18 mouse cellular contexts compared by ENCODE assay signal in genomic region chr2:71383890-71384289, GRCm38 (mm10). TPM values are rescaled to one million over a fixed set of nuclear protein-coding genes. Genes with fewer than 3 reads are reported as not detected.
DNase-seq lines count a peak whose midpoint lies in the region; ATAC-seq and TF ChIP-seq lines count a peak whose summit lies in the region.
"Had no signal": no experiment of that assay in that cellular context is flagged by ENCODE, and none has a peak within 500 bp of the region (broad histone marks: within the 10 kb centered on the region; RNA-seq: fewer than 3 reads in every experiment).

No protein-coding gene starts in this region.

- intact Hi-C loops in heart, postnatal 36 days (cut with DNase I): no loop called here

- H3K4me1 ChIP-seq in heart, embryonic 15.5 days (replicated peaks): peaks cover 3% of the 10 kb centered on the region
- no peaks in the 10 kb centered on the region for H3K4me1 ChIP-seq in lung, postnatal 0 days (ENCODE audit: insufficient read depth, low read depth, low read length)
- no peaks in the 10 kb centered on the region for H3K4me1 ChIP-seq in lung, adult 2 months (ENCODE audit: control insufficient read depth, insufficient read depth, low read length)
- 0 out of 2 replicates have a peak, but pooled peaks cover 2% of the 10 kb centered on the region for H3K4me1 ChIP-seq in intestine, postnatal 0 days (replicated peaks; ENCODE audit: control insufficient read depth, insufficient read depth, low read length)
- H3K4me1 ChIP-seq in forebrain, embryonic 10.5 days: peaks cover 6% of the 10 kb centered on the region

- no peak for TF ChIP-seq EP300 in lung, postnatal 0 days (IDR thresholded peaks at IDR 0.05)

- no peaks in the 10 kb centered on the region for H3K27me3 ChIP-seq in heart, embryonic 15.5 days
- no peaks in the 10 kb centered on the region for H3K27me3 ChIP-seq in lung, postnatal 0 days (replicated peaks; ENCODE audit: insufficient read depth, low read length)
- H3K27me3 ChIP-seq in intestine, postnatal 0 days (replicated peaks; ENCODE audit: control insufficient read depth, insufficient read depth, low read length): no peaks in the 10 kb centered on the region
- H3K27me3 ChIP-seq in forebrain, embryonic 10.5 days (ENCODE audit: poor library complexity, severe bottlenecking): no peaks in the 10 kb centered on the region

- H3K9ac ChIP-seq in heart, embryonic 15.5 days: no peak overlapping the region
- no peak overlapping the region for H3K9ac ChIP-seq in lung, postnatal 0 days (replicated peaks; ENCODE audit: low read depth)
- H3K9ac ChIP-seq in intestine, postnatal 0 days (ENCODE audit: low read depth, low read length): no peak overlapping the region
- H3K9ac ChIP-seq: forebrain, postnatal 0 days; liver, embryonic 14.5 days had no signal

- TF ChIP-seq CTCF in lung, postnatal 0 days (IDR thresholded peaks at IDR 0.05): no peak
- no peak for TF ChIP-seq CTCF in lung, adult 2 months (IDR thresholded peaks at IDR 0.05; ENCODE audit: insufficient read depth, low read length)
- TF ChIP-seq CTCF in intestine, postnatal 0 days (IDR thresholded peaks at IDR 0.05; ENCODE audit: low read depth): no peak

- DNase-seq in heart, postnatal 36 days: no peak
- no peak for DNase-seq in lung, postnatal 0 days (ENCODE audit: low spot score)
- DNase-seq in lung, adult 2 months: no peak
- DNase-seq in forebrain, embryonic 10.5 days (ENCODE audit: extremely low spot score, low spot score): no peak
- no peak for DNase-seq in urinary bladder, postnatal 4 days (ENCODE audit: low spot score in 2 of 2)
- DNase-seq in urinary bladder, postnatal 36 days (ENCODE audit: low spot score in 2 of 2): no peak
- DNase-seq: adrenal gland, postnatal 14 days; cerebellum, postnatal 36 days; forebrain, postnatal 0 days; kidney, postnatal 4 days; right cerebral cortex, postnatal 14 days; thymus, postnatal 4 days had no signal

- no peaks in the 10 kb centered on the region for H3K9me3 ChIP-seq in heart, embryonic 15.5 days (replicated peaks)
- no peaks in the 10 kb centered on the region for H3K9me3 ChIP-seq in lung, postnatal 0 days (ENCODE audit: low read length)
- no peaks in the 10 kb centered on the region for H3K9me3 ChIP-seq in intestine, postnatal 0 days (ENCODE audit: control insufficient read depth)
- H3K9me3 ChIP-seq in forebrain, embryonic 10.5 days: no peaks in the 10 kb centered on the region
- H3K9me3 ChIP-seq: midbrain, embryonic 10.5 days had no signal

- no peak for TF ChIP-seq POLR2A in lung, adult 2 months (IDR thresholded peaks at IDR 0.05; ENCODE audit: borderline replicate concordance, extremely low read depth, low read depth, low read length)

- H3K4me3 ChIP-seq in heart, embryonic 15.5 days: no peak overlapping the region; the same call in 1 of the 2 replicates
- no peak overlapping the region for H3K4me3 ChIP-seq in lung, postnatal 0 days (ENCODE audit: low read depth, low read length)
- H3K4me3 ChIP-seq in lung, adult 2 months (replicated peaks; ENCODE audit: extremely low read depth, low read depth, low read length): no peak overlapping the region
- H3K4me3 ChIP-seq in intestine, postnatal 0 days (ENCODE audit: low read depth, low read length): peak overlapping the region; percentile 17; the same call in 1 of the 2 replicates
- H3K4me3 ChIP-seq in forebrain, embryonic 10.5 days: no peak overlapping the region
- H3K4me3 ChIP-seq: left cerebral cortex, adult 2 months; midbrain, embryonic 10.5 days; myocyte had no signal

- H3K36me3 ChIP-seq in heart, embryonic 15.5 days: no peaks in the 10 kb centered on the region
- no peaks in the 10 kb centered on the region for H3K36me3 ChIP-seq in lung, postnatal 0 days (ENCODE audit: insufficient read depth, low read length)
- no peaks in the 10 kb centered on the region for H3K36me3 ChIP-seq in intestine, postnatal 0 days (ENCODE audit: control insufficient read depth, insufficient read depth)
- no peaks in the 10 kb centered on the region for H3K36me3 ChIP-seq in forebrain, embryonic 10.5 days (replicated peaks)
- H3K36me3 ChIP-seq: midbrain, embryonic 10.5 days had no signal

- WGBS in heart, embryonic 15.5 days: 26% methylated on average over 11 of the region's 11 CpGs
- 28% methylated on average over 11 of the region's 11 CpGs for WGBS in lung, postnatal 0 days
- 28% methylated on average over 11 of the region's 11 CpGs for WGBS in lung, adult 2 months
- WGBS in intestine, postnatal 0 days: 33% methylated on average over 11 of the region's 11 CpGs
- WGBS in forebrain, embryonic 10.5 days: 43% methylated on average over 11 of the region's 11 CpGs

- no peak for ATAC-seq in heart, embryonic 15.5 days (replicated peaks; ENCODE audit: insufficient number of reproducible peaks, insufficient read depth, low FRiP score, low read depth)
- ATAC-seq in lung, postnatal 0 days: 0 out of 2 replicates have a peak, but pooled peaks have one; percentile 22
- peak; percentile 31; the same call in 1 of the 2 replicates for ATAC-seq in intestine, postnatal 0 days
- ATAC-seq: forebrain, postnatal 0 days had no signal

- peak overlapping the region; percentile 32 for H3K4me2 ChIP-seq in heart, embryonic 15.5 days
- H3K4me2 ChIP-seq in lung, postnatal 0 days (replicated peaks; ENCODE audit: low read depth, low read length): 0 out of 2 replicates have a peak overlapping the region, but pooled peaks have one; percentile 14
- peak overlapping the region; percentile 57 for H3K4me2 ChIP-seq in intestine, postnatal 0 days (replicated peaks; ENCODE audit: low read depth)

- no peak overlapping the region for H3K27ac ChIP-seq in heart, embryonic 15.5 days
- H3K27ac ChIP-seq in lung, postnatal 0 days (ENCODE audit: low read length): no peak overlapping the region
- H3K27ac ChIP-seq in intestine, postnatal 0 days (ENCODE audit: low read depth, low read length): no peak overlapping the region
- no peak overlapping the region for H3K27ac ChIP-seq in forebrain, embryonic 10.5 days
- H3K27ac ChIP-seq: left cerebral cortex, adult 2 months; liver, embryonic 14.5 days; midbrain, embryonic 10.5 days had no signal

RNA-seq across cellular contexts. Expression of gene Hat1, which starts 4.9 kb away (rescaled TPM):
- 98.7 and 104 TPM in 2 replicates for polyA plus RNA-seq in heart, embryonic 15.5 days (2015; fragmentation: Nextera tagmentation; extraction: Ambion mirVana)
- 10 to 100 TPM; 29.6 to 32.9 TPM for total RNA-seq in heart, postnatal 36 days (2021)
- 34.8 and 40.6 TPM in 2 replicates for polyA plus RNA-seq in lung, postnatal 0 days (2015; fragmentation: Nextera tagmentation; extraction: Ambion mirVana)
- polyA plus RNA-seq in lung, adult 2 months (2012; rRNA removed): 2.1 and 4.2 TPM in 2 replicates
- polyA plus RNA-seq in intestine, postnatal 0 days (2015; fragmentation: Nextera tagmentation; extraction: Ambion mirVana): 39.4 and 39.6 TPM in 2 replicates
- 256 and 260 TPM in 2 replicates for polyA plus RNA-seq in forebrain, embryonic 10.5 days (2016; fragmentation: Nextera tagmentation; extraction: Ambion mirVana)

RNA-seq across cellular contexts. Expression of gene Slc25a12, which starts 16.3 kb away (rescaled TPM):
- polyA plus RNA-seq in heart, embryonic 15.5 days (2015; fragmentation: Nextera tagmentation; extraction: Ambion mirVana): 103 and 107 TPM in 2 replicates
- total RNA-seq in heart, postnatal 36 days (2021): 100 to 1,000 TPM; 252 to 275 TPM
- polyA plus RNA-seq in lung, postnatal 0 days (2015; fragmentation: Nextera tagmentation; extraction: Ambion mirVana): 16.8 and 17.6 TPM in 2 replicates
- 19.6 and 32.0 TPM in 2 replicates for polyA plus RNA-seq in lung, adult 2 months (2012; rRNA removed)
- polyA plus RNA-seq in intestine, postnatal 0 days (2015; fragmentation: Nextera tagmentation; extraction: Ambion mirVana): 14.7 and 14.9 TPM in 2 replicates
- polyA plus RNA-seq in forebrain, embryonic 10.5 days (2016; fragmentation: Nextera tagmentation; extraction: Ambion mirVana): 36.0 TPM in 2 replicates
